Mouse (Mus musculus) liver, adult 2 months (tissue): Measurements from ENCODE around the gene Grb2.

ENCODE experiments used
- CTCF ChIP-seq: fragments of 200-500 bp; IDR thresholded peaks from 2 replicates; pipeline ENCODE4 v1.5.1; 2011; ENCODE audit warnings: low read depth, low read length, control low read depth
- POLR2A ChIP-seq: fragments of 200-500 bp; IDR thresholded peaks from 2 replicates; pipeline ENCODE4 v1.6.1; 2011; ENCODE audit warnings: low read length, control low read depth; ENCODE audit not compliant: insufficient read depth; ENCODE audit errors: extremely low read depth

DNA sequence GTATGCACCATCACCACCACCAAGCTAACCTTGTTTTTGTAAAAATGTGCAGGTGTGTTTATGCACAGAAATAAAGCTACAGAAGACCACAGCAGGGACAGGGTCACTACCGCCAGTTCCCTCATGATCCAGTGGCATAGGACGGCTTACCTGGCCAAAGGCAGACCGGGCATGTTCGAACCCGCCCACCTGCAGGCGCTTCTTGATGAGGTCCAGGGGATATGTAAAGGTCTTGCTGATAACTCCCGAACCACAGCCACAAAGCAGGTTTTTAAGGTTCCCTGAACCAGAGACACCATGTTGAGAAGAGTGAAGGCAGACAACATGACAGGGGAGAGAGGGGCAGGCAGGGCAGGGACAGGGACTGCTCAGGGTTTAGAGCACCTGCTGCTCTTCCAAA, 92.0 kb downstream of the Grb2 start:
- TF ChIP-seq POLR2A (no peak), CTCF (no peak)
